Mouse (Mus musculus) splenic B cell, adult 2 months (primary cell): ENCODE results near the gene Vps35l.
A peak's percentile ranks its signal among the peaks of the same experiment; 100 is the strongest.

Source experiments
- DNase-seq: peaks from one replicate; pipeline ENCODE4 v3.0.0-alpha.2; 2011; ENCODE audit warnings: low read depth, low spot score
- H3K27me3 ChIP-seq: 2 replicates; pipeline ENCODE4 v1.6.1; 2012; ENCODE audit warnings: mild to moderate bottlenecking, low read length, moderate library complexity, mixed read lengths; ENCODE audit not compliant: control insufficient read depth, poor library complexity, insufficient read depth, severe bottlenecking
- H3K36me3 ChIP-seq: 2 replicates; pipeline ENCODE4 v1.6.1; 2012; ENCODE audit warnings: mild to moderate bottlenecking, low read length, moderate library complexity, mixed read lengths; ENCODE audit not compliant: control insufficient read depth, poor library complexity, insufficient read depth, severe bottlenecking

Gene Vps35l

GRCm38 (mm10) chr7:118714873-118715272 is 25.2 kb upstream of the Vps35l start:
- no peaks in the 10 kb centered on the region for H3K36me3 ChIP-seq
- no peaks in the 10 kb centered on the region for H3K27me3 ChIP-seq
- DNase-seq = no peak

GRCm38 (mm10) chr7:118718066-118718465 is 22.0 kb upstream of the Vps35l start:
- Histone ChIP-seq H3K36me3 (no peaks in the 10 kb centered on the region), H3K27me3 (no peaks in the 10 kb centered on the region)
- no peak for DNase-seq

GRCm38 (mm10) chr7:118723927-118724326 is 16.1 kb upstream of the Vps35l start:
- no peaks in the 10 kb centered on the region for H3K36me3 ChIP-seq
- DNase-seq = no peak
- H3K27me3 ChIP-seq = no peaks in the 10 kb centered on the region

DNA sequence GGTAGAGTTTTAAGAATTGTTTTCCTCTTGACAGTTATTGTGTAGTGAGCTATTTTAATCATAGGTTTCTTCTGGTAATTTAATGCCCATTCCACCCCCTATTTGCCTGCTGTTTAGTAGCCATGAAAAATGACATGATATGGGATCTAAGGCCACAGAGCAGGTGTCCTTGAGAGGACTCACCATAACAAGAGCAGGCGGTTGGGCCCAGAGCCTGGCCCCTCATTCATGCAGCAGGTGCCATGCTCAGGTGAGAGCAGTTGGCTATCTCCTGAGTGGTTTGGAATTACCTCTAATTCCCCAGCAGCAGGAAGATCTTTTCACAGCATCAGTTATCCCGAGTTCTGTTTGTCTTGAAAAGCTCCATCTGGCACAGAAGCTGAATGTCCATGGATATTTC is 14.6 kb upstream of the Vps35l start:
- Histone ChIP-seq H3K27me3 (no peaks in the 10 kb centered on the region), H3K36me3 (no peaks in the 10 kb centered on the region)
- DNase-seq = no peak

- no peaks in the 10 kb centered on the region for H3K27me3 ChIP-seq
- DNase-seq = no peak
- H3K36me3 ChIP-seq = no peaks in the 10 kb centered on the region
Measured at GRCm38 (mm10) chr7:118728846-118729587, 11.0 kb upstream of the Vps35l start.

DNA sequence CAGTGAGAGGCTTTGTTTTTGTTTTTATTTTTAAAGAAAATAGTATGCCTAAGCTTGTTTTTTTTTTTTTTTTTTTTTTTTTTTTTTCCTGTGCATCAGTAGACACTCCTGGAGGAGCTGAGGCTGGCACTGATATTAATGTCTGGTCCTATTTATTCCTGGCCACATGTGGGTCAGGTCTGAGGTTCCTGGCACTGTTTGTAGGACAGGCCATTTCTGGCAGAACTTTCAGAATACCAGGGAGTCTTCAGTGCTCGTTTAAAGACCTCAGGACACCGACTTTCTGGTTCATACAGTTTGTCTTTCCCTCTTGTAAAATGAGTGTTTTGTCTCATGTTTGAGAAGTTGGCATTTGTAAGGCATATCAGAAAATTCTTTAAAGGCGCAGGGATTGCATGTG is 8.2 kb upstream of the Vps35l start:
- H3K27me3 ChIP-seq = no peaks in the 10 kb centered on the region
- H3K36me3 ChIP-seq = 0 out of 2 replicates have a peak, but pooled peaks cover 2% of the 10 kb centered on the region
- DNase-seq = no peak

DNA sequence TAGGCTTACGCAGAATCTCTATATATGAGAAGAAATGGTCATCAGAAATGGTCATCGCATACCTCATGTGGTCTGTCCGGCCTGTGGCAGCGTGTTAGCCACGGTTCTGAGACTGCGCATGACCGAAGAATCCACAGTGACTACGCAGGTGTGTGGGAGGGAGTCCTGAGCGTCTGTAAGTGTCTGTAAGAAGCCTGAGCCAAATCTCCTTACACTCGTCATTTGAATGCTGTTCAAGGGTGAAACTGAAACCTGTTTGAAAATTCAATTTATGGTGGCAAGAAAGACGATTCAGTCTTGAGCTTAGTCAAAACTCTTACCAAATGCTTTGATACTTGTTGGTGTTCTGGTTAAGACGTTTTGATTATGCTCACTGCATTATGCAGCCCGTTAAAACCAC is 6.8 kb upstream of the Vps35l start:
- 0 out of 2 replicates have a peak, but pooled peaks cover 2% of the 10 kb centered on the region for H3K36me3 ChIP-seq
- no peak for DNase-seq
- H3K27me3 ChIP-seq = no peaks in the 10 kb centered on the region

DNA sequence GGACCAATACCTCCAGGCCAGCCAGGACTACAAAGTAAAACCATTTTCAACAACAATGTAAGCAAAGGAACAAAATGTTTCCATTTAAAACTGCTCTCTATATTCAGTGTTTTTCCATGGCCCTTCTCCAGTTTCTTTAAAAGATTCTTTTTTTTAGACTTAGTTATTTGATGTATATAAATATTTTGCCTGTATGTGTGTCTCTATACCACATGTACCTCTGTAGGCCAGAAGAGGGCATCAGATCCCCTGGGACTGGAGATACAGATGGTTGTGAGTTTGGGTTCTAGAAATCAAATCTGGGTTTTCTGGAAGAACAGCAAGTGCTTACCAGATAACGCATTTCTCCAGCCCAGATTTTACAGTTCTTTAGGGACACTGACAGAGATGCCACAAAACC is 1.3 kb upstream of the Vps35l start:
- H3K27me3 ChIP-seq = no peaks in the 10 kb centered on the region
- 0 out of 2 replicates have a peak, but pooled peaks cover 2% of the 10 kb centered on the region for H3K36me3 ChIP-seq
- peak; percentile 25 for DNase-seq

DNA sequence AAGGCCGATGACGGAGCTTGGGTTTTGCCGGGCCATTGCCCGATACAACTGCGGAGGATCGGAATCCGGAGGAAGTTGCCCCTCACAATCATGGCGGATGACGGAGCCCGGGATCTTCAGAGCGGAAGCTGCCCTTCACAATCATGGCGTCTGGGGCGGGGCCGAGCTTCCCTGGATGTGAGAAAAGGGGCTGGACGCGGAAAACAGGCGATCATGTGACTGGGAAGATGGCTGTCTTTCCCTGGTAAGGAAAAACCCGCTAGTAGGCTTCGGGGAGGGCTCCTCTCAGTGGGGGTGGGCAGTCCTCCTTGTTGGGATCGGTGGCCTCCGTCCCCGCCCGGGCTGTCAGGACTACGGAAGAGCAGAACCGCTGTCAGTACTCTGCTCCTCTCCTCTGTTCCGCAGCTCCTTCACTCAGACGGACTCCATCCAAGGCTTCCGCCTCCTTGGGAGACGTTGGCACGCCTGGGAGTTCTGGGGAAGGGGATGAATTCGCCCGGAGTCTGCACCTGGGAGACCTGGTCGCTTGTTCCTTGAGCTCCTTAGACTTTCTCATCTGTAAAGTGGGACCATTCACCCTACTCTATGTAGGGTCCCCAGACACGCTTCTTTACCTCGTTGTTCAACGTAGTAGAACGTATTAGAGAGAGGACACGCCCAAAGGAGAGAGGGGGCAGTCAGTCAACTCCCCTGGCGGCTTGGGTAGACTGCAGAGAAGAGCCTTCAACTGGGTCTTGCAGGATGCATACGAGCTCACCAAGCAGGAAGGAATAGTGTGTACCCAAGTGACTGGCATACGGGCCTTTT is 709 bp downstream of the Vps35l start:
- H3K36me3 ChIP-seq = peaks cover 1% of the 10 kb centered on the region; the same call in 1 of the 2 replicates
- H3K27me3 ChIP-seq = no peaks in the 10 kb centered on the region
- DNase-seq = peak; percentile 96

- no peak for DNase-seq
- peaks cover 2% of the 10 kb centered on the region; the same call in 1 of the 2 replicates for H3K36me3 ChIP-seq
Measured at GRCm38 (mm10) chr7:118742278-118742677, 2.3 kb downstream of the Vps35l start.

GRCm38 (mm10) chr7:118744766-118745165 is 4.7 kb downstream of the Vps35l start:
- DNase-seq = no peak
- Histone ChIP-seq H3K36me3 (peaks cover 5% of the 10 kb centered on the region), H3K27me3 (no peaks in the 10 kb centered on the region)

More at GRCm38 (mm10) chr7:118742278-118742677, 2.3 kb downstream of the Vps35l start:
- H3K27me3 ChIP-seq = no peaks in the 10 kb centered on the region

- H3K36me3 ChIP-seq = peaks cover 6% of the 10 kb centered on the region
- H3K27me3 ChIP-seq = no peaks in the 10 kb centered on the region
- DNase-seq = no peak
Measured at GRCm38 (mm10) chr7:118747891-118748672, 8.1 kb downstream of the Vps35l start.

- no peak for DNase-seq
- H3K36me3 ChIP-seq = peaks cover 8% of the 10 kb centered on the region; the same call in 1 of the 2 replicates
- H3K27me3 ChIP-seq = no peaks in the 10 kb centered on the region
Measured at GRCm38 (mm10) chr7:118749706-118750105, 9.7 kb downstream of the Vps35l start.

DNA sequence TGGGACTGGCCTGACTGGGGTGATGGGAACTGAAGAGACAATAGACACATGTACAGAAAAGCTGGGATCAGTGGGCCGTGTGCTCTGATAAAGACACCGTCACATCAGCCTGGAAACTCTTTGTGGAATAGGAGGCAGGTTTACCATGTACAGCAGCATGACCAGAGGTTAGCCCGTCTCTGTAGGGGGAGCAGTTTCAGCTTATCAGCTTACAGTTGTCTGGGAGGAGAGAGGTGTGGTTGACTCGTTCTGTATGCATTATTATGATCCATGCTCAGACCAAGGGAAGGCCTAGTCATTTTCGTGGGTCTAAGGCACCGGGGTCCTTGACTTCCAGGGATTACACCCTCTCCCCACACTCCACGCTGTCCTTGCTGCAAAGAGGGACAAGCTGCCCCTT is 11.6 kb downstream of the Vps35l start:
- no peaks in the 10 kb centered on the region for H3K27me3 ChIP-seq
- H3K36me3 ChIP-seq = peaks cover 7% of the 10 kb centered on the region; the same call in 1 of the 2 replicates
- DNase-seq = no peak
